Mouse (Mus musculus) MEL (cell line): ENCODE results near the gene Kcnj9. TPM values are rescaled to one million over a fixed set of nuclear protein-coding genes. Genes with fewer than 3 reads are reported as not detected.

ENCODE experiments used
- DNase-seq: peaks from one replicate; pipeline ENCODE4 v3.0.0; 2011; ENCODE audit warnings: low read depth, low spot score
- H3K27ac ChIP-seq: 2 replicates; pipeline ENCODE4 v1.5.1; 2012; ENCODE audit warnings: low read depth, mild to moderate bottlenecking, control low read depth, low read length, moderate library complexity; ENCODE audit not compliant: control insufficient read depth
- H3K27me3 ChIP-seq, 2 experiments: fragments of 150-350 bp in 1 of 2; sonication (generic) in 1 of 2; 2 replicates each; pipeline ENCODE4 v1.6.1; 2012; ENCODE audit warnings: low read length in 2 of 2, mild to moderate bottlenecking in 2 of 2, improper control_type of control experiment in 1 of 2, moderate library complexity in 1 of 2; ENCODE audit not compliant: insufficient read depth in 2 of 2, control insufficient read depth in 1 of 2
- H3K36me3 ChIP-seq, 2 experiments: 2 replicates each; pipeline ENCODE4 v1.6.1; 2012 to 2014; ENCODE audit warnings: low read length in 2 of 2, improper control_type of control experiment in 1 of 2, inconsistent platforms in 1 of 2, mild to moderate bottlenecking in 1 of 2; ENCODE audit not compliant: insufficient read depth in 2 of 2, control insufficient read depth in 1 of 2
- H3K4me1 ChIP-seq, 2 experiments: fragments of 150-350 bp in 1 of 2; sonication (generic) in 1 of 2; 2 replicates each; pipeline ENCODE4 v1.6.1; 2012; ENCODE audit warnings: low read length in 2 of 2, improper control_type of control experiment in 1 of 2, mild to moderate bottlenecking in 1 of 2; ENCODE audit not compliant: insufficient read depth in 2 of 2, control insufficient read depth in 1 of 2
- H3K4me3 ChIP-seq, 2 experiments: fragments of 150-350 bp in 1 of 2; sonication (generic) in 1 of 2; 2 replicates each; pipeline ENCODE4 v1.5.1; 2012; ENCODE audit warnings: low read depth in 2 of 2, low read length in 2 of 2, mild to moderate bottlenecking in 2 of 2, moderate library complexity in 2 of 2, control low read depth in 1 of 2, improper control_type of control experiment in 1 of 2; ENCODE audit not compliant: control insufficient read depth in 1 of 2, insufficient read depth in 1 of 2
- H3K79me2 ChIP-seq: 2 replicates; pipeline ENCODE4 v1.6.1; 2012; ENCODE audit warnings: mild to moderate bottlenecking, low read length, moderate library complexity; ENCODE audit not compliant: control insufficient read depth, poor library complexity, insufficient read depth
- H3K9ac ChIP-seq: 2 replicates; pipeline ENCODE4 v1.6.1; 2012; ENCODE audit warnings: low read depth, mild to moderate bottlenecking, control low read depth, low read length, moderate library complexity; ENCODE audit not compliant: control insufficient read depth, poor library complexity, severe bottlenecking
- H3K9me3 ChIP-seq: fragments of 150-350 bp; sonication (generic); replicated peaks from 2 replicates; pipeline ENCODE4 v1.6.1; 2012; ENCODE audit warnings: mild to moderate bottlenecking, low read length, improper control_type of control experiment, moderate library complexity; ENCODE audit not compliant: insufficient read depth
- BHLHE40 ChIP-seq: IDR thresholded peaks from 2 replicates; pipeline ENCODE4 v1.6.1; 2012; ENCODE audit warnings: low read depth, mild to moderate bottlenecking, inconsistent platforms, low read length, improper control_type of control experiment, borderline replicate concordance
- CHD2 ChIP-seq: IDR thresholded peaks from 2 replicates; pipeline ENCODE4 v1.6.1; 2011; ENCODE audit warnings: low read length, improper control_type of control experiment
- CTCF ChIP-seq, 3 experiments: IDR thresholded peaks in 2 of 3; conservative IDR thresholded peaks in 1 of 3; 2 replicates each; pipeline ENCODE4 v1.5.1; 2011 to 2012; ENCODE audit warnings: low read length in 3 of 3, low read depth in 2 of 3, mild to moderate bottlenecking in 2 of 3, improper control_type of control experiment in 1 of 3, inconsistent platforms in 1 of 3, mixed read lengths in 1 of 3, moderate library complexity in 1 of 3; ENCODE audit not compliant: control insufficient read depth in 1 of 3, insufficient read depth in 1 of 3, poor library complexity in 1 of 3, severe bottlenecking in 1 of 3
- EP300 ChIP-seq, 2 experiments: IDR thresholded peaks; 2 replicates each; pipeline ENCODE4 v1.6.1; 2011; ENCODE audit warnings: improper control_type of control experiment in 2 of 2, low read length in 2 of 2, low read depth in 1 of 2, mild to moderate bottlenecking in 1 of 2
- GATA1 ChIP-seq: IDR thresholded peaks from 2 replicates; pipeline ENCODE4 v1.6.1; 2011; ENCODE audit warnings: low read depth, low read length, improper control_type of control experiment
- HCFC1 ChIP-seq: IDR thresholded peaks from 2 replicates; pipeline ENCODE4 v1.6.1; 2012; ENCODE audit warnings: low read depth, mild to moderate bottlenecking, inconsistent platforms, low read length, improper control_type of control experiment, moderate library complexity
- MAFK ChIP-seq: IDR thresholded peaks from 2 replicates; pipeline ENCODE4 v1.6.1; 2011; ENCODE audit warnings: low read depth, mild to moderate bottlenecking, low read length, improper control_type of control experiment, borderline replicate concordance
- MAX ChIP-seq: IDR thresholded peaks from 2 replicates; pipeline ENCODE4 v1.6.1; 2011; ENCODE audit warnings: low read length, improper control_type of control experiment
- MEF2A ChIP-seq: IDR thresholded peaks from 2 replicates; pipeline ENCODE4 v1.6.1; 2014; ENCODE audit warnings: low read depth, mild to moderate bottlenecking, inconsistent platforms, low read length, improper control_type of control experiment; ENCODE audit not compliant: poor library complexity, insufficient replicate concordance, severe bottlenecking; ENCODE audit errors: extremely low read depth
- MYB ChIP-seq: IDR thresholded peaks from 2 replicates; pipeline ENCODE4 v1.6.1; 2011; ENCODE audit warnings: mild to moderate bottlenecking, low read depth, low read length, improper control_type of control experiment
- NELFE ChIP-seq: IDR thresholded peaks from 2 replicates; pipeline ENCODE4 v1.6.1; 2011; ENCODE audit warnings: low read depth, low read length, improper control_type of control experiment
- POLR2A ChIP-seq, 2 experiments: IDR thresholded peaks; 2 replicates each; pipeline ENCODE4 v1.6.1; 2011 to 2012; ENCODE audit warnings: low read length in 2 of 2, mild to moderate bottlenecking in 2 of 2, control low read depth in 1 of 2, improper control_type of control experiment in 1 of 2, low read depth in 1 of 2, moderate library complexity in 1 of 2; ENCODE audit not compliant: control insufficient read depth in 1 of 2, insufficient read depth in 1 of 2, poor library complexity in 1 of 2
- POLR2AphosphoS5 ChIP-seq: IDR thresholded peaks from 2 replicates; pipeline ENCODE4 v1.6.1; 2012; ENCODE audit warnings: low read depth, borderline replicate concordance, mild to moderate bottlenecking, inconsistent platforms, low read length, moderate library complexity, mixed read lengths
- RAD21 ChIP-seq: IDR thresholded peaks from 2 replicates; pipeline ENCODE4 v1.6.1; 2011; ENCODE audit warnings: mild to moderate bottlenecking, low read depth, low read length, improper control_type of control experiment
- ZC3H11A ChIP-seq: IDR thresholded peaks from 2 replicates; pipeline ENCODE4 v1.6.1; 2012; ENCODE audit warnings: low read depth, mild to moderate bottlenecking, inconsistent platforms, low read length, improper control_type of control experiment
- polyA plus RNA-seq, 2 experiments: library from polyadenylated mRNA; stranded (reverse) in 1 of 2; unstranded in 1 of 2; fragments of >175 nt in 1 of 2; fragments of >200 nt in 1 of 2; gene quantifications; 2 replicates each; pipeline versions ENCODE4 v1.2.1 to v1.2.4; 2012; ENCODE audit warnings: low replicate concordance in 2 of 2, low read depth in 1 of 2; ENCODE audit not compliant: insufficient read length in 2 of 2, insufficient read depth in 1 of 2, missing spikeins in 1 of 2
- total RNA-seq: library from RNA; depleted of rRNA; stranded (reverse); fragments of 300-350 nt; gene quantifications from 2 replicates; pipeline ENCODE4 v1.2.3, GENCODE M21; 2012

The Kcnj9 gene
- total and polyA plus RNA-seq, 3 experiments: 0.08 TPM; not detected in 2

GRCm38 (mm10) chr1:172299528-172299927 lies 29.6 kb downstream of the Kcnj9 start:
- no peak overlapping the region for H3K4me3 ChIP-seq
- peaks cover 6% of the 10 kb centered on the region in 2 experiments; a peak in 2 of 4 replicates for H3K27me3 ChIP-seq
- H3K9ac ChIP-seq: no peak overlapping the region
- no peaks in the 10 kb centered on the region for H3K9me3 ChIP-seq
- H3K36me3 ChIP-seq: peaks cover 0 to 22% of the 10 kb centered on the region in 2 experiments; a peak in 2 of 4 replicates
- TF ChIP-seq MAX (no peak), BHLHE40 (no peak), RAD21 (no peak), NELFE (no peak), MAFK (no peak)
- no peak for DNase-seq
- no peaks in the 10 kb centered on the region for H3K79me2 ChIP-seq
- H3K27ac ChIP-seq: no peak overlapping the region
- H3K4me1 ChIP-seq: peaks cover 9 to 25% of the 10 kb centered on the region in 2 experiments

- Histone ChIP-seq H3K27ac (no peak within 1 kb of the TSS), H3K4me1 (peaks cover 0 to 13% of the 10 kb centered on the region in 2 experiments; a peak in 2 of 4 replicates), H3K27me3 (peaks cover 9 to 10% of the 10 kb centered on the region in 2 experiments; a peak in 3 of 4 replicates), H3K9ac (no peak within 1 kb of the TSS), H3K9me3 (no peaks in the 10 kb centered on the region), H3K36me3 (peaks cover 0 to 9% of the 10 kb centered on the region in 2 experiments; a peak in 2 of 4 replicates), H3K79me2 (no peaks in the 10 kb centered on the region), H3K4me3 (no peak within 1 kb of the TSS)
- TF ChIP-seq EP300 (IDR thresholded peaks at IDR 0.05; ENCODE audit: low read depth in 1 of 2, low read length in 2 of 2): no peak
- TF ChIP-seq POLR2A (IDR thresholded peaks at IDR 0.05; ENCODE audit: control insufficient read depth in 1 of 2, insufficient read depth in 1 of 2, low read depth in 1 of 2, low read length in 2 of 2, poor library complexity in 1 of 2): no peak
- TF ChIP-seq POLR2AphosphoS5: no peak
- no peak for TF ChIP-seq CHD2
- no peak for TF ChIP-seq CTCF (IDR thresholded peaks at IDR 0.05 in 2 of 3, conservative IDR thresholded peaks at IDR 0.05 in 1 of 3; ENCODE audit: control insufficient read depth in 1 of 3, insufficient read depth in 1 of 3, low read depth in 2 of 3, low read length in 3 of 3, poor library complexity in 1 of 3, severe bottlenecking in 1 of 3)
- no peak for TF ChIP-seq HCFC1
- no peak for TF ChIP-seq GATA1
- no peak for TF ChIP-seq MEF2A
- no peak for TF ChIP-seq MYB
- no peak for TF ChIP-seq ZC3H11A
- DNase-seq: no peak
Measured at GRCm38 (mm10) chr1:172297611-172298537, 31.2 kb downstream of the Kcnj9 start, which contains the start of gene Atp1a2. TSS of gene Atp1a2 (minus strand) at chr1:172298064.
